Mouse (Mus musculus) liver, embryonic 14 days (tissue): ENCODE data around the gene Kctd14. TPM values are rescaled to one million over a fixed set of nuclear protein-coding genes. Genes with fewer than 3 reads are reported as not detected.

ENCODE experiments used
- polyA plus RNA-seq: library from polyadenylated mRNA; depleted of rRNA; stranded (reverse); fragments of >200 nt; gene quantifications from 2 replicates; pipeline ENCODE4 v1.2.3, GENCODE M21; 2012; rRNA removed

Gene Kctd14
- polyA plus RNA-seq: 8.6 and 10.5 TPM in 2 replicates

GRCm38 (mm10) chr7:97451023-97451422 lies at the start of gene Kctd14:
Kctd14 (plus strand) TSS chr7:97451323.

GRCm38 (mm10) chr7:97416906-97417777 lies 34.0 kb upstream of the Kctd14 start, which contains the start of gene Thrsp:
Thrsp (minus strand) TSS chr7:97417730.

GRCm38 (mm10) chr7:97480821-97481339 lies 29.8 kb downstream of the Kctd14 start, which contains the start of gene Ints4:
Ints4 (plus strand) TSS chr7:97480956.

Other genes with a start within 250 kb of the Kctd14 start
- 0.28 and 0.35 TPM in 2 replicates for gene Usp35, start 119.3 kb upstream of the Kctd14 start, polyA plus RNA-seq
- 0.70 and 0.75 TPM in 2 replicates for gene Kctd21, start 119.0 kb upstream of the Kctd14 start, polyA plus RNA-seq
- 21.4 and 25.6 TPM in 2 replicates for gene Alg8, start 79.7 kb upstream of the Kctd14 start, polyA plus RNA-seq
- 101 and 117 TPM in 2 replicates for gene Ndufc2, start 51.3 kb upstream of the Kctd14 start, polyA plus RNA-seq
- gene Thrsp, start 33.6 kb upstream of the Kctd14 start, polyA plus RNA-seq: 0.03 and 0.05 TPM in 2 replicates
- 23.2 and 25.9 TPM in 2 replicates for gene Ints4, start 29.6 kb downstream of the Kctd14 start, polyA plus RNA-seq
- gene Aamdc, start 128.2 kb downstream of the Kctd14 start, polyA plus RNA-seq: 10.7 and 11.4 TPM in 2 replicates
- gene Rsf1, start 128.6 kb downstream of the Kctd14 start, polyA plus RNA-seq: 3.4 and 3.7 TPM in 2 replicates
- gene Clns1a, start 245.3 kb downstream of the Kctd14 start, polyA plus RNA-seq: 38.8 and 40.4 TPM in 2 replicates